Mouse (Mus musculus) megakaryocyte, embryonic 14.5 days (primary cell): Measurements from ENCODE around the gene Ggps1.
"Not testable (repeated sequence)": the region's sequence is repeated elsewhere in the genome, so short reads cannot be mapped to it uniquely, and the experiment has no call there.

Experiments
- FLI1 ChIP-seq: IDR thresholded peaks from 2 replicates; pipeline ENCODE4 v1.6.1; 2012; ENCODE audit warnings: low read length, inconsistent platforms, mixed read lengths
- GATA1 ChIP-seq: IDR thresholded peaks from 3 replicates; pipeline ENCODE4 v1.6.1; 2012; ENCODE audit warnings: mixed read lengths, low read length, inconsistent platforms, borderline replicate concordance

- not testable (repeated sequence) for TF ChIP-seq GATA1, FLI1
Measured at GRCm38 (mm10) chr13:14035352-14035751, 27.9 kb downstream of the Ggps1 start.
